Mouse (Mus musculus) gastrocnemius, postnatal 14 days (tissue): ENCODE data around the gene Fam24a. TPM values are rescaled to one million over a fixed set of nuclear protein-coding genes. Genes with fewer than 3 reads are reported as not detected.

ENCODE experiments used
- DNase-seq: peaks from one replicate; pipeline ENCODE4 v3.0.0; 2021; ENCODE audit warnings: mixed read lengths
- intact Hi-C: fragments of 180-260 bp; cut with DNase I; formaldehyde crosslinking; loops from one replicate; pipeline ENCODE4 v1.15.1; 2025; ENCODE audit warnings: low total_unique reads
- total RNA-seq, 2 experiments: library from RNA; stranded (reverse); gene quantifications; 2 replicates each; pipeline ENCODE4 v1.2.3; 2021

Gene Fam24a
- total RNA-seq, 2 experiments from 2014 or later = not detected

GRCm38 (mm10) chr7:131371880-131372651 is 38.4 kb downstream of the Fam24a start:
- DNase-seq = no peak
- intact Hi-C loops = no loop called here

Other genes starting within 250 kb of the Fam24a start
- not detected for gene 4933402N03Rik, start 187.6 kb upstream of the Fam24a start, total RNA-seq
- not detected for gene 5430419D17Rik, start 159.5 kb upstream of the Fam24a start, total RNA-seq
- gene Cuzd1, start 11.6 kb upstream of the Fam24a start, total RNA-seq = not detected
- not detected for gene Fam24b, start 4.3 kb upstream of the Fam24a start, total RNA-seq
- 10 to 100 TPM; 13.2 to 14.0 TPM for gene 2310057M21Rik, start 28.9 kb downstream of the Fam24a start, total RNA-seq
- gene Pstk, start 37.3 kb downstream of the Fam24a start, total RNA-seq = 10 to 100 TPM; 30.7 to 34.8 TPM
- gene Ikzf5, start 76.7 kb downstream of the Fam24a start, total RNA-seq = 10 to 100 TPM; 20.1 to 25.2 TPM
- gene Acadsb, start 76.7 kb downstream of the Fam24a start, total RNA-seq = 10 to 100 TPM; 79.4 to 89.0 TPM
- gene Hmx3, start 209.0 kb downstream of the Fam24a start, total RNA-seq = not detected
- not detected for gene Hmx2, start 214.9 kb downstream of the Fam24a start, total RNA-seq
- 10 to 100 TPM; 31.4 to 32.3 TPM for gene Bub3, start 226.4 kb downstream of the Fam24a start, total RNA-seq